Mouse (Mus musculus) kidney, adult 2 months (tissue): ENCODE measurements at regions not wholly inside any gene's neighbourhood (a gene's known extent, or its start where the extent isn't known, plus 50 kb on each side); places are given as distances from the start of the nearest gene placed in this dataset.

Source experiments
- DNase-seq: peaks from one replicate; pipeline ENCODE4 v3.0.0; 2021
- H3K27ac ChIP-seq: fragments of 200-500 bp; 2 replicates; pipeline ENCODE4 v1.5.1; 2012; ENCODE audit warnings: low read depth, low read length, control low read depth, inconsistent platforms; ENCODE audit not compliant: insufficient read depth
- H3K27me3 ChIP-seq: fragments of 200-500 bp; replicated peaks from 2 replicates; pipeline ENCODE4 v1.6.1; 2012; ENCODE audit warnings: mild to moderate bottlenecking, moderate library complexity, low read length, inconsistent platforms; ENCODE audit not compliant: control insufficient read depth, insufficient read depth
- H3K36me3 ChIP-seq: fragments of 200-500 bp; 2 replicates; pipeline ENCODE4 v1.6.1; 2012; ENCODE audit warnings: mild to moderate bottlenecking, moderate library complexity, low read length, inconsistent platforms; ENCODE audit not compliant: control insufficient read depth, insufficient read depth
- H3K4me1 ChIP-seq: fragments of 200-500 bp; 2 replicates; pipeline ENCODE4 v1.6.1; 2011; ENCODE audit warnings: low read length; ENCODE audit not compliant: control insufficient read depth, insufficient read depth
- H3K4me3 ChIP-seq: fragments of 200-500 bp; 2 replicates; pipeline ENCODE4 v1.5.1; 2011; ENCODE audit warnings: mild to moderate bottlenecking, low read depth, low read length, control low read depth; ENCODE audit not compliant: insufficient read depth
- CTCF ChIP-seq: fragments of 200-500 bp; conservative IDR thresholded peaks from 2 replicates; pipeline ENCODE4 v1.5.1; 2011; ENCODE audit warnings: low read depth, mild to moderate bottlenecking, control low read depth, low read length, moderate library complexity, mixed read lengths; ENCODE audit not compliant: insufficient read depth, insufficient read length
- POLR2A ChIP-seq: fragments of 200-500 bp; IDR thresholded peaks from one replicate; pipeline ENCODE4 v1.6.1; 2011; ENCODE audit warnings: low read depth, low read length, control low read depth
- WGBS: fragments of 180-500 bp; shearing (Covaris S2); methylation state at CpG from one replicate; pipeline ENCODE4 v1.1.7; 2018; 5-methylcytosine and 5-hydroxymethylcytosine counted together

GRCm38 (mm10) chr13:37477749-37478548, 132.9 kb downstream of the Ly86 start:
- peak overlapping the region; percentile 51 for H3K4me3 ChIP-seq
- 6% methylated on average over 13 of the region's 15 CpGs for WGBS
- TF ChIP-seq CTCF (no peak), POLR2A (no peak)
- peaks cover 10% of the 10 kb centered on the region; the same call in 1 of the 2 replicates for H3K4me1 ChIP-seq
- peak overlapping the region; percentile 33 for H3K27ac ChIP-seq
- H3K36me3 ChIP-seq, result no peaks in the 10 kb centered on the region
- H3K27me3 ChIP-seq, result no peaks in the 10 kb centered on the region
- peak; percentile 83 for DNase-seq

DNA sequence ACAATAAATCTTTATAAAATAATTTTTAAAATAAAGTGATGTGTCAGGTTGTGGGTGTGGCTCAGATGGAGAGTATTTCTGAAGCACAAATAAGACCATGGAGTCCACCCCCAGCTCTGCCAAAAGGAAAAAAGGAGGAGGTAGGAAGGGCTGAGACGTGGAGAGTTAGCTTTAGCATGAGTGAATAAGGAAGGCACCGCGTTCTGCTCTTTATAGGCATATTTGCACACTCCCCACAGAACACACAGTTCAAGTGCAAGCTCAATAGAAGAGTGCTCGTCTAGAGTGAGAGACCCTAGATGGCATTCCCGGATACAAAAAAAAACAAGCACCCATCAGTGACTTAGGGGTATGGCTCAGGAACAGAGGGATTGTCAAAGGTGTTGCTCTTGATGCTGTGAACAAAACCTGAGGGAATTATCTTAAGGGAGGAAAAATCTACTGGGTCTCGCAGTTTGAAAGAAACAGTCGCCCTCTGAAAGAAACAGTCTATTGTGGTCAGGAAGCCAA, 134.2 kb downstream of the Ly86 start:
- Histone ChIP-seq H3K4me3 (no peak overlapping the region), H3K4me1 (peaks cover 13% of the 10 kb centered on the region; the same call in 1 of the 2 replicates), H3K36me3 (no peaks in the 10 kb centered on the region), H3K27me3 (no peaks in the 10 kb centered on the region), H3K27ac (no peak overlapping the region)
- no peak for DNase-seq
- 96% methylated on average over 7 of the region's 7 CpGs for WGBS
- TF ChIP-seq POLR2A (no peak), CTCF (no peak)

DNA sequence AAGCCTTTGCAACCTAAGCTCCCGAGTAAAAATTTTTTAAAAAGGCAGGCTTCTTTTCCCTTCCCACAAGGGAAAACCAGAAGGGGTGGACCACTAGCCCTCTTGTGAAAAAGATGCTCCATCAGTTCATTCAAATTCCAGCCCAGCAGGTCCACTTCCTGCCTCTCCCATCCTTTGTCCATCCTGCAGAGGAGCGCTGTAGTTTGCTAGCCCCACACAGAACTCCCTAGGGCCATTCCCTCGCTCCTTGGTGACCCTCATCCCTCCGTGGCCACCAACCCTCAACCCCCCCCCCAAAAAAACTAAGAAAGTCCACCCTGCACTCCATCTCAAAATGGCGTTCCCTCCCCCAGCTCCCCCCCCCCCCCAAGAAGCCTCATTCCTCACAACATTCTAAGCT, 136.5 kb downstream of the Ly86 start:
- H3K27me3 ChIP-seq, result no peaks in the 10 kb centered on the region
- no peak for DNase-seq
- peaks cover 13% of the 10 kb centered on the region; the same call in 1 of the 2 replicates for H3K4me1 ChIP-seq
- no peaks in the 10 kb centered on the region for H3K36me3 ChIP-seq
- no peak overlapping the region; the same call in 1 of the 2 replicates for H3K27ac ChIP-seq
- WGBS, result 64% methylated on average over 5 of the region's 5 CpGs
- H3K4me3 ChIP-seq, result no peak overlapping the region
- no peak for TF ChIP-seq CTCF
- TF ChIP-seq POLR2A, result no peak

DNA sequence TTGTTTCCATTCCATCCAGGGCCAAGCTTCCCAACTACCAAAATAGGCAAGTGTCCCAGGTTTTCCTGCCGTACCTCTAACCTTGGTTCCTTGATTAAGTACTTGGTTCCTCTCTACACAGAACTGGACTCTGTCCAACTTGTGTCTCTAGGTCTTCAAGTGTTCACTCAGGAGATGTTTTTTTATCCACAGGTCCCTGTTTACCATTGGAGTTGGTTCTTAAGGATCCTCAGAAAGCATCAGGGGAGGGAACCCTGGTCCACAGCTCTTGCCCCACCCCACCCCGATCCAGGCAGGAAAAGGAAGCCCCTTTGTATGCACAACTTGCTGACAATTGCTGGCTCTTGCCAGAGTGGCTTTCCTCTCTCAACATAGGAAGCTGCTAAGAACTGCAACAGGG, 137.0 kb downstream of the Ly86 start:
- H3K36me3 ChIP-seq, result no peaks in the 10 kb centered on the region
- H3K4me3 ChIP-seq, result no peak overlapping the region
- 24% methylated on average over 2 of the region's 2 CpGs for WGBS
- peak overlapping the region; percentile 36 for H3K27ac ChIP-seq
- H3K4me1 ChIP-seq, result peaks cover 13% of the 10 kb centered on the region; the same call in 1 of the 2 replicates
- no peaks in the 10 kb centered on the region for H3K27me3 ChIP-seq
- DNase-seq, result peak; percentile 79
- no peak for TF ChIP-seq POLR2A
- no peak for TF ChIP-seq CTCF

DNA sequence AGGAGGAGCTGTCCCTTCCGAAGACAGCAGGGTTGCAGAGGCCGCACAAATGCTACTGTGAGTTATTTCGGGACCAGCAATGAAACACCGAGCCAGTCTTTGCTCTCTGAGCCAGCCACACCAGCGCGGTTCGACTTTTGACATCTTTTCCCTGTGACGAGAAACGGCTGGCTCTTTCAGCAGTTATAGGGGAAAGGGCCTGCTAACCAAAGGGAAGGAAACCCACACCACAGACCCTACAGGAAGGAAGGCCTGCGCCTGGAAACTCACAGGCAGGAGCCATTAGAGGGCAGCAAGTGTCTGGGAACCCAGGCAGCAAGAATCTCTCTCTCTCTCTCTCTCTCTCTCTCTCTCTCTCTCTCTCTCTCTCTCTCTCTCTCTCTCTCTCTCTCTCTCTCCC, 137.6 kb downstream of the Ly86 start:
- DNase-seq, result peak; percentile 88
- WGBS, result 15% methylated on average over 10 of the region's 10 CpGs

DNA sequence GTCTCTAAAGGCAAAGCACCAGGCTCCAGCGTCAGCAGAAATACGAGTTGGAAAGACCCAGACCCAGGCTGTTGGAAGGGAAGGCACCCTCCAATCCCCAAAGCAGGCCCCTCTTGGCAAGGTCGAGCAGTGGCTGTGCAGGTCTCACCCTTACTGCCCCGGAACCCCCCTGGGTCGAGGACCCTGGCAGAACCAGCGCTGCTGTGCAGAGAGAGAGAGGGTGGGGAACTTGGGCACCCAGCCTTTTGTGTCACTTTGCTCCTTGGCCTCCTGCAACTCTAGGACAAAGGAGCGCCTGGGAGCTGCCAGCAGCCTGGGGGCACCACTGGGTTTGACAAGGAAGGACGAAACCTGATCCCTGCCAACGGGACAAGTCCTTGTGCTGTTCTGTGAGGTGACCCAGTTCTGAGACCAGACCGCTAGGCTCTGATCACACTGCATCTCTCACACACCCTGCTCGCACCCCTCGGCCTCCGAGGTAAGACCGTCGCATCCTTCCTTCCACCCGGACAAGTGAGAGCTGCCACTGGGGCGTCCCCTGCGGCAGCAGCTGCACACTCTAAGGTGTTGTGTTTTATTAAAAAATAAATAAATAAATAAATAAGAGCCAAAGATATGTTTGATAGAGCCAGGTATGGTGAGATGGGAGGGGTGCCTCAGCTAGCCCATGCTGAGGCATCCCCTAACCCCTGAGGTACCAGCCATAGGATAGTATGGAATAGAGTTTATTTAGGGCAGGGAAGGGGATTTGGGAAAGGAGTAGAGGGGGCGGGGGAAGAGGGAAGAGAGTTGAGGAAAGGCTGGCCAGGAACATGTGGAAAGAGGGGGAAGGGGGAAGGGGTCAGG, 138.2 kb downstream of the Ly86 start:
- Histone ChIP-seq H3K27ac (peak overlapping the region; percentile 79), H3K36me3 (no peaks in the 10 kb centered on the region), H3K27me3 (no peaks in the 10 kb centered on the region), H3K4me1 (peaks cover 8% of the 10 kb centered on the region; the same call in 1 of the 2 replicates), H3K4me3 (no peak overlapping the region)
- DNase-seq, result peak; percentile 76
- WGBS, result 41% methylated on average over 19 of the region's 19 CpGs
- TF ChIP-seq POLR2A (no peak), CTCF (no peak)

More for the DNA sequence above, 137.6 kb downstream of the Ly86 start:
- no peak overlapping the region for H3K4me3 ChIP-seq
- TF ChIP-seq CTCF (peak; percentile 58), POLR2A (no peak)
- no peaks in the 10 kb centered on the region for H3K27me3 ChIP-seq
- peak overlapping the region; percentile 79 for H3K27ac ChIP-seq
- H3K36me3 ChIP-seq, result no peaks in the 10 kb centered on the region
- H3K4me1 ChIP-seq, result peaks cover 10% of the 10 kb centered on the region; the same call in 1 of the 2 replicates

GRCm38 (mm10) chr13:37484631-37485030, 139.6 kb downstream of the Ly86 start:
- TF ChIP-seq POLR2A, result no peak
- no peak for TF ChIP-seq CTCF
- Histone ChIP-seq H3K27ac (no peak overlapping the region), H3K27me3 (no peaks in the 10 kb centered on the region), H3K4me3 (no peak overlapping the region), H3K4me1 (peaks cover 3% of the 10 kb centered on the region; the same call in 1 of the 2 replicates), H3K36me3 (no peaks in the 10 kb centered on the region)
- WGBS, result 77% methylated on average over 4 of the region's 4 CpGs
- no peak for DNase-seq
